Mouse (Mus musculus) c-Kit-positive CD71-positive TER-119-negative erythroid progenitor cells, embryonic 14.5 days (primary cell): ENCODE results near the gene Cilp2.
A peak's percentile ranks its signal among the peaks of the same experiment; 100 is the strongest.

Experiments
- DNase-seq: peaks from one replicate; pipeline ENCODE4 v3.0.0-alpha.2; 2013; ENCODE audit warnings: low read depth

Cilp2 gene

GRCm38 (mm10) chr8:69874155-69874554 is 13.3 kb downstream of the Cilp2 start:
- DNase-seq = peak; percentile 46

GRCm38 (mm10) chr8:69870907-69871306 is 16.6 kb downstream of the Cilp2 start:
- no peak for DNase-seq

- no peak for DNase-seq
Measured at GRCm38 (mm10) chr8:69870003-69870765, 17.3 kb downstream of the Cilp2 start.

- DNase-seq = no peak
Measured at GRCm38 (mm10) chr8:69867696-69868326, 19.7 kb downstream of the Cilp2 start.

DNA sequence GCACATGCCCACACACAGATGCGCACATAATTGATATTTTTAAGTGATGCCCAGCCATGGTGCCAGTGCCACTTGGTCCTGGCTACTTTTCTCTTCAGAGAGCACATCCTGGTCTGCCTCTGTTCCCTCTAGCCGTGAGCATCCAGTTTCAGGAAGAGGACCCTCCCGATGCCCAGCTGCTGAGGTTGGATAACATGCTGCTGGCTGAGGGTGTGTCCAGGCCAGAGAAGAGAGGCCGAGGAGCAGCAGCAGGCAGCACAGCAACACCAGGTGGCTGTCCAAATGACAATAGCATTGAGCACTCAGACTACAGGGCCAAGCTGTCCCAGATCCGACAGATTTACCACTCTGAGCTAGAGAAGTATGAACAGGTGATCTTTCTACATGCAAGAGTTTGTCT is 23.3 kb downstream of the Cilp2 start:
- no peak for DNase-seq

DNA sequence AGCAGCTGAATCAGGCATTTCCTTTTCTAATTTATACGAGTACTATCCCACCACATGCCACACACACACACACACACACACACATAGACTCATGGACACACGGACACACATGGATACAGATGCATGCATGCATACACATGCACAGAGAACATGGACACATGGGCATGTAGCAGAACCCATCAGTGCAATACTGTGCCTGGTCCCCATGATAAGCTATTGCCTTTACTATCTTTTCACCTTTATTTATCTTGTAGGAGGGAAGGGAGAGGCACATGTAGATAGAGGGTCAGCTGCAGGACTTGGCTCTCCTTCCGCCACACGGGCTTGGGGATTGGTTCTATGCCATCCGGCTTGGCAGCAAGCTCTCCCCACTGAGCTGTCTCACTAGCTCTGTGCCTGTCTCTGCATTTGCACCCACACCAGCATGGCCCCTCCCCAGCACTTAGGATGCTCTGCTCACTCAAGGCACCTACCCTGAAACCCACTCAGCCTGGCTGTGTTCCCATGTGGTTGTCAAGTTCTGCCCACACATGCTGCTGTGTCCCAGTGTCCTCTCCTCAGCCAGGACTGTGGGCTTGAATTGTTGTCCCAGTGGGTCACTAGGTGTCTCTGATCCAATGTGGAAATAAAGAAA is 24.0 kb downstream of the Cilp2 start:
- DNase-seq = no peak

DNA sequence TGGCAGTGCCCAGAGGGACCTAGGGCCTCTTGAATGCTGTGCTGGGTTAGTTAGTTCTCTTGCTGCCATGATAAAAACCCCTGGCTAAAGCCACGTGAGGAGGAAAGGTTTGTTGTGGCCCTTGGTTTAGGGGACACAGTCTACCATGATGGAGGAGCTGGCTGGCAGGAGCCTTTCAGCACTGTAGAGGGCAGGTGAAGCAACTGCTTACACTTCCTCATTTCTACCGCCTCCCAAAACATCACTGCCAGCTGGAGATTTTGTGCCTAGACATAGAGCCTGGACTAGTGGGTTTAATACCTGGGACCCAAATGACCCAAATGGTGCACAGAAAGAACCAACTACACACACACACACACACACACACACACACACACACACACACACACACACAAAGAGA is 26.2 kb downstream of the Cilp2 start:
- DNase-seq = no peak

GRCm38 (mm10) chr8:69860807-69861206 is 26.7 kb downstream of the Cilp2 start:
- no peak for DNase-seq

DNA sequence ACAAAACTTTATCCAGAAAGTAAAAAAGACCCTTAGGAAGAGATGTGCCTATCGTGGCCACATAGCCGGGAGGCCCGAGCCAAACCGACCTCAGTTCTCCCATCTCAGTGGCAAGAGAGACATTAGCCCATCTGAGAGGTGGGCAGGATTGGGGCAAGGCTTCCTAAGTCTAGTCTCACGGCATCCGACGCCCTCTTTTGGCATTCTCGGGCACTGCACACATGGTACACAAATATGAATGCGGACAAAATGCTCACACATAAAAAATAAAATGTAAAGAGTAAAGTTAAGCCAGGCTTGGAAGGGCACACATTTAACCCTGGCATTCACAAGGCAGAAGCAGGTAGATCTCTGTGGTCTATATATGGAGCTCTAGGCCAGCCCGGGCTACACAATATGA is 33.6 kb downstream of the Cilp2 start:
- no peak for DNase-seq

DNA sequence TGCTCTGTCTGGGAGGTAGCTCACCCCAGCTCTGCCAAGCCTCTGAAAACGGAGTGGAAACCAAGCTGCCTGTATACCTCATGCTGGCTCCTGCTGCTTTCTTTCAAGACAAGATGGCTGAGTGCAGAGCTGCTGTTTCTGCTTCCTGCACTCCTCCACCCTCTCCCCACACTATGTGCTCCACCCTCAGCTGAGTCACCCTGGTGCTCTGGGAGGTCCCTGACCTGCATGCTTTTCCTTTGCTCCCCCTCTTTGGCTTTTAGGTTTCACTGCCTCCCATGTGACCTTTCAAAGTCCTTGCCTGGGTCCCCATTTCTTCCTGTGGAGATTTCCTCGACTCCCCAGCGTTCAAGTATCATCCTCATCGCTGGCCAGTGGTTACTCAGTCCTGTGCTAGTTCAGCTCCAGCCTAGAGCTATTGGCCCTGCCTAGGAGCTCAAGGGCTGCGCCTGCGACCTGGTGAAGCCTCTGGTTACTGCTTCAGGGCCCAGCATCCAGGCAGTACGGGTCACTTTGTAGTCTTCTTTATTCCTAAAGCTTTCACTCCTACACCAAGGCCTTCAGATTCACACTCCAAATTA is 36.5 kb downstream of the Cilp2 start:
- no peak for DNase-seq

- DNase-seq = no peak
Measured at GRCm38 (mm10) chr8:69849899-69850298, 37.6 kb downstream of the Cilp2 start.

DNA sequence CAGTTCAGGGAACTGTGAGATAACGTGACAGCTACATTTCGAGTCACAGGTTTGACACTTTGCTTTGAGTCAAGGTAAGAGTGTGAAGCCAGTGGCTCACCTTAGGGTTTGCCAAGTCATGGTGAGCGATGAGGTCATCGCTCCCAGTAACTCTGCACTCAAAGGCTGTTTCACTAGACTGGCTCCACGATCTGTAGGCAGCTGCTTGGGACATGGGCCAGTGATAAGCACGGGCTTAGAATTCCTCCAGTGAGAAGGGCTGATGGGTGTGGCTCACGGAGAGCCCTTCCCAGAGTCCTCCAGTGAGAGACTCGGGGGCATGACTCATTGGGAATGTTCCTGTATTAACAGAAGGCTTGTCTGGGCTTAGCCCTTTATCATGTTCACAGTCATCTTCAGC is 38.5 kb downstream of the Cilp2 start:
- no peak for DNase-seq

- DNase-seq = no peak
Measured at GRCm38 (mm10) chr8:69847167-69848065, 40.1 kb downstream of the Cilp2 start.

GRCm38 (mm10) chr8:69837057-69837682 is 50.3 kb downstream of the Cilp2 start:
- no peak for DNase-seq

DNA sequence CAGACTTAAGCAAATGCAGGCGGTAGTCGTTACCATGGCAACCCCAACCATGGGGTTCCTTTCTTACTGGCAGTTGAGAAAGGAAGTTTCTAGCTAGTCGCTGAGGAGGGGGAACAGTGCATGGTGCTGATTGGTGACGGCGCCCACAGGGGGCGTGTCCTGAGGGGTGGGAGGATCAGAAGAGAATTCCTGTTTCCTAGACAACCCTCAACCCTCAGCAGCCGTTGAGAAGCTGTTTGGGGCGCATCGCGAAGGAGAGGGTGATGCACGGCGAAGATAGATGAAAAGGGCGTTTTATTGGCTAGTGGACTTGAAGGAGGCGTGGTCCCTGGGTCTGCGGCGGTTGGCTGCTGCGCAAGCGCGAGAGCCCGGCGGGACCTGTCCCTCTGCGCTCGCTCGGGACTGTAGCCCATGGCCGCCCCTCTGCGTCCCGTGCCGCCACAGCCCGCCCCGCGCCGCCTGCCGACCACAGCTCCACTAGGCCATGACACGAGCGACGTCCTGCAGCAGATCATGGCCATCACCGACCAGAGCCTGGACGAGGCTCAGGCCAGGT is 55.1 kb downstream of the Cilp2 start, which contains the start of gene Pbx4:
TSS of gene Pbx4 (plus strand) at position 194 of the 556 bp plus-strand sequence.
- DNase-seq = peak; percentile 74
